Mouse (Mus musculus) left cerebral cortex, adult 2 months (tissue): ENCODE data around the gene Polr3b. TPM values are rescaled to one million over a fixed set of nuclear protein-coding genes. Genes with fewer than 3 reads are reported as not detected.

Experiments
- DNase-seq, 2 experiments: peaks; one replicate each; pipeline ENCODE4 v3.0.0; 2021 to 2022; ENCODE audit warnings: low spot score in 2 of 2, mixed read lengths in 1 of 2; ENCODE audit errors: extremely low spot score in 1 of 2
- H3K27ac ChIP-seq: fragments of 200-600 bp; 2 replicates; pipeline ENCODE4 v1.8.1; 2022
- H3K4me3 ChIP-seq: fragments of 200-600 bp; 2 replicates; pipeline ENCODE4 v1.8.1; 2022
- CTCF ChIP-seq: fragments of 200-600 bp; IDR thresholded peaks from 2 replicates; pipeline ENCODE4 v1.8.1; 2022; ENCODE audit warnings: antibody characterized with exemption, mild to moderate bottlenecking, moderate library complexity
- intact Hi-C: fragments of 180-260 bp; cut with DNase I; formaldehyde crosslinking; loops from one replicate; pipeline ENCODE4 v1.15.1; 2025
- total RNA-seq, 2 experiments: library from RNA; stranded (reverse); gene quantifications; 2 replicates each; pipeline ENCODE4 v1.2.3; 2021

Gene Polr3b
- total RNA-seq, 2 experiments from 2014 or later = 15.4 to 17.1 TPM

GRCm38 (mm10) chr10:84584451-84585293 lies 37.4 kb upstream of the Polr3b start:
- Histone ChIP-seq H3K4me3 (no peak overlapping the region), H3K27ac (no peak overlapping the region)
- intact Hi-C loops = no loop called here
- no peak for TF ChIP-seq CTCF
- DNase-seq = no peak

GRCm38 (mm10) chr10:84585294-84585650 lies 36.8 kb upstream of the Polr3b start:
- DNase-seq = no peak
- Histone ChIP-seq H3K27ac (no peak overlapping the region), H3K4me3 (no peak overlapping the region)
- intact Hi-C loops = no loop called here
- TF ChIP-seq CTCF = no peak

GRCm38 (mm10) chr10:84590956-84591355 lies 31.1 kb upstream of the Polr3b start:
- H3K27ac ChIP-seq = no peak overlapping the region
- intact Hi-C loops = no loop called here
- H3K4me3 ChIP-seq = no peak overlapping the region
- no peak for DNase-seq
- no peak for TF ChIP-seq CTCF

GRCm38 (mm10) chr10:84591640-84592148 lies 30.4 kb upstream of the Polr3b start:
- no peak overlapping the region for H3K27ac ChIP-seq
- no peak for TF ChIP-seq CTCF
- H3K4me3 ChIP-seq = no peak overlapping the region
- intact Hi-C loops = no loop called here
- no peak for DNase-seq

- H3K4me3 ChIP-seq = no peak overlapping the region
- DNase-seq = no peak
- TF ChIP-seq CTCF = no peak
- no peak overlapping the region for H3K27ac ChIP-seq
- intact Hi-C loops = no loop called here
Observed at GRCm38 (mm10) chr10:84592745-84593144, 29.3 kb upstream of the Polr3b start.

- intact Hi-C loops = no loop called here
- H3K27ac ChIP-seq = no peak overlapping the region
- no peak overlapping the region for H3K4me3 ChIP-seq
- DNase-seq = no peak
- no peak for TF ChIP-seq CTCF
Observed at GRCm38 (mm10) chr10:84597127-84597785, 24.8 kb upstream of the Polr3b start.

- no peak; the same call in 1 of the 2 replicates for TF ChIP-seq CTCF
- DNase-seq = no peak
- Histone ChIP-seq H3K27ac (no peak overlapping the region), H3K4me3 (no peak overlapping the region)
- intact Hi-C loops = no loop called here
Observed at GRCm38 (mm10) chr10:84598172-84598571, 23.9 kb upstream of the Polr3b start.

- Histone ChIP-seq H3K4me3 (no peak overlapping the region), H3K27ac (no peak overlapping the region)
- no peak for TF ChIP-seq CTCF
- intact Hi-C loops = no loop called here
- no peak for DNase-seq
Observed at GRCm38 (mm10) chr10:84600136-84600535, 22.0 kb upstream of the Polr3b start.

- no peak for DNase-seq
- H3K27ac ChIP-seq = no peak overlapping the region
- no peak overlapping the region for H3K4me3 ChIP-seq
- no peak for TF ChIP-seq CTCF
- intact Hi-C loops = no loop called here
Observed at GRCm38 (mm10) chr10:84604335-84604734, 17.8 kb upstream of the Polr3b start.

GRCm38 (mm10) chr10:84608361-84608760 lies 13.7 kb upstream of the Polr3b start:
- intact Hi-C loops = no loop called here
- H3K27ac ChIP-seq = no peak overlapping the region
- no peak for TF ChIP-seq CTCF
- no peak for DNase-seq
- no peak overlapping the region for H3K4me3 ChIP-seq

- no peak for TF ChIP-seq CTCF
- Histone ChIP-seq H3K4me3 (no peak overlapping the region), H3K27ac (no peak overlapping the region)
- intact Hi-C loops = no loop called here
- DNase-seq = no peak
Observed at GRCm38 (mm10) chr10:84610324-84610723, 11.8 kb upstream of the Polr3b start.

- DNase-seq = no peak
- Histone ChIP-seq H3K27ac (no peak overlapping the region), H3K4me3 (no peak overlapping the region)
- TF ChIP-seq CTCF = no peak
- intact Hi-C loops = no loop called here
Observed at GRCm38 (mm10) chr10:84610783-84611182, 11.3 kb upstream of the Polr3b start.
